ENCODE assay signal across 18 mouse cellular contexts in genomic region chr17:79618455-79618854, GRCm38 (mm10).
"Had no signal": no experiment of that assay in that cellular context is flagged by ENCODE, and none has a peak within 500 bp of the region (broad histone marks: within the 10 kb centered on the region; RNA-seq: fewer than 3 reads in every experiment).

No protein-coding gene starts in this region.

- H3K36me3 ChIP-seq: liver, embryonic 13.5 days; liver, embryonic 15.5 days; lung, embryonic 15.5 days; midbrain, embryonic 12.5 days; neural tube, embryonic 12.5 days; stomach, embryonic 15.5 days had no signal

- H3K4me3 ChIP-seq: liver, embryonic 13.5 days; liver, embryonic 15.5 days; lung, embryonic 15.5 days; megakaryocyte, embryonic 14.5 days; midbrain, embryonic 12.5 days; neural tube, embryonic 12.5 days; stomach, embryonic 15.5 days had no signal

- H3K27ac ChIP-seq: liver, embryonic 13.5 days; liver, embryonic 15.5 days; lung, embryonic 15.5 days; macrophage; midbrain, embryonic 12.5 days; neural tube, embryonic 12.5 days; stomach, embryonic 15.5 days; stomach, postnatal 0 days had no signal

- H3K4me1 ChIP-seq: megakaryocyte, embryonic 14.5 days; stomach, embryonic 15.5 days had no signal

- H3K27me3 ChIP-seq: liver, embryonic 13.5 days; liver, embryonic 15.5 days; lung, embryonic 15.5 days; megakaryocyte, embryonic 14.5 days; midbrain, embryonic 12.5 days; neural tube, embryonic 12.5 days; stomach, embryonic 15.5 days had no signal

- DNase-seq: liver, embryonic 13.5 days; liver, postnatal 0 days; lung, adult 2 months; lung, postnatal 10 days; lung, postnatal 36 days; midbrain, embryonic 14.5 days; right cerebral cortex, postnatal 14 days; thymus, adult 18-20 months; thymus, postnatal 14 days; thymus, postnatal 36 days had no signal
